Mouse (Mus musculus) bone marrow macrophage, adult 2 months (primary cell): ENCODE results near the gene Ccdc186.

Experiments
- CTCF ChIP-seq: IDR thresholded peaks from 2 replicates; pipeline ENCODE4 v1.5.1; 2012; ENCODE audit warnings: low read depth, mild to moderate bottlenecking, low read length, moderate library complexity
- POLR2A ChIP-seq: IDR thresholded peaks from 2 replicates; pipeline ENCODE4 v1.6.1; 2012; ENCODE audit warnings: mild to moderate bottlenecking, low read depth, low read length, borderline replicate concordance

DNA sequence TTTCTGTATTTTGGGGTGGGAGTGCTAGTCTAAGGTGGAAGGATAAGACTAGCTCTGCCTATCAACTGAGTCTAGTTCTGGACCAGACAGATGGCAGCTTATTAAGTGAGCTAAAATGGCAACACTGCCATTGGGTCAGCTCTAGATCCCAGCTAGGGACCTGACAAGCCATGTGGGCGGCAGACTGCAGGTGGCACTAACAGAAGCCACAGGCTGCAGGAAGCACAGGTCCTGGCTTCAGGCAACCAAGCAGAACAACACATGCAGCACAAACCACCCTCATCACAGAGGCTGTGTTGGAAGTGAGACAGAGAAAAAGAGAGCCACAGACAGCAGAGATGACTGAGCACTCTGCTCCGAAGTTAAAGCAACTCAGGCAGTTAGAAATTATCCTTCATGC is 16.6 kb downstream of the Ccdc186 start:
- TF ChIP-seq CTCF (no peak), POLR2A (no peak)
